ENCODE assay signal across 18 mouse cellular contexts in genomic region chr2:34547516-34547915, GRCm38 (mm10).
DNase-seq lines count a peak whose midpoint lies in the region; TF ChIP-seq lines count a peak whose summit lies in the region.
"Had no signal": no experiment of that assay in that cellular context is flagged by ENCODE, and none has a peak within 500 bp of the region (broad histone marks: within the 10 kb centered on the region; RNA-seq: fewer than 3 reads in every experiment).

No protein-coding gene starts in this region.

- no peak overlapping the region for H3K4me3 ChIP-seq in gastrocnemius, adult 2 months
- H3K4me3 ChIP-seq: embryonic facial prominence, embryonic 10.5 days; embryonic facial prominence, embryonic 12.5 days; forebrain, embryonic 13.5 days; forebrain, embryonic 15.5 days had no signal

- DNase-seq in cerebellum, postnatal 10 days, result peak; percentile 56 to 72
- no peak for DNase-seq in cerebellum, adult 18-20 months
- DNase-seq in gastrocnemius, adult 2 months, result peak; percentile 33
- DNase-seq in gastrocnemius, postnatal 36 days, result no peak
- DNase-seq in gastrocnemius, postnatal 25 days, result peak; percentile 16
- no peak for DNase-seq in gastrocnemius, adult 8-10 months (ENCODE audit: low spot score in 2 of 2)
- DNase-seq: adrenal gland, adult 8-10 months; adrenal gland, postnatal 14 days; adrenal gland, postnatal 36 days; B cell, adult 2 months; cerebellum, adult 11 months; cerebellum, adult 2 months; cerebellum, adult 9-10 months; forebrain, postnatal 0 days had no signal

- TF ChIP-seq CTCF in gastrocnemius, adult 2 months (IDR thresholded peaks at IDR 0.05), result no peak

- intact Hi-C loops in gastrocnemius, adult 2 months (cut with DNase I), result no loop called here
- intact Hi-C loops in gastrocnemius, postnatal 36 days (cut with DNase I), result no loop called here

- no peak overlapping the region for H3K27ac ChIP-seq in gastrocnemius, adult 2 months
- H3K27ac ChIP-seq: embryonic facial prominence, embryonic 10.5 days; embryonic facial prominence, embryonic 12.5 days; forebrain, embryonic 13.5 days had no signal

Comparison
In these comparisons a context has a peak if more than half of its experiments do, and no peak if none do; other contexts are left out.
1. DNase-seq: peak in cerebellum, postnatal 10 days (2 of 2), gastrocnemius, adult 2 months (single experiment) and gastrocnemius, postnatal 25 days (single experiment); none in cerebellum, adult 18-20 months (0 of 2), gastrocnemius, postnatal 36 days (0 of 2) and gastrocnemius, adult 8-10 months (0 of 2).